Mouse (Mus musculus): Measurements from ENCODE around the gene Eya3. TPM values are rescaled to one million over a fixed set of nuclear protein-coding genes. Genes with fewer than 3 reads are reported as not detected.
A peak's percentile ranks its signal among the peaks of the same experiment; 100 is the strongest.
"Not testable (repeated sequence)": the region's sequence is repeated elsewhere in the genome, so short reads cannot be mapped to it uniquely, and the experiment has no call there.

Gene Eya3
- polyA plus RNA-seq, 1 experiment from 2014 or later, result 17.6 TPM

DNA sequence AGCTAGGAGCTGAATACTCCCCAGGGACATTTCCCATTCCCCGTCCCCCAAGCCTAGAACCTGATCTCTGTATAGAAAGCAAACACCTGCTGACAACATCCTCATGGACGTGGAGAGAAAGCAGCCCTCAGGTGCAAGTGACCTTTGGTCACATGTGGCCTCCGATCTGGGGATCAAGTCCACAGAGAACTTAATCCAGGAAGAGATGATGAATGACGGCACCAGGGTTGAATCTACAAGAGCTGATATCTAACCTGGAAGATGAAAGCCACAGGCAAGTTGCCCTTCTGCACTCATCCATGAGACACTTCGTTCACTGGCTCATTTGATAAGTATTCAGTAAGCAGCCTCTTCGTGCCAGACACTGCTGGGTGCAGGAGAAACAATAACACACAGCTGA, 123.8 kb downstream of the Eya3 start:
- DNase-seq (ENCODE audit: low read depth, low spot score) (no peak), ATAC-seq (no peak)
- ChIA-PET POLR2A (no interaction called here), CTCF (interaction anchor here (0.9 kb wide), 1 partner anchor 39 kb away, joined by 3 read pairs; no protein-coding TSS in a partner anchor)
- in situ Hi-C loops (cut with MboI; ENCODE audit: low pct_unique_long_range_greater_than_20kb), result no loop called here
- no peaks in the 10 kb centered on the region for H3K27me3 ChIP-seq
- no peak for TF ChIP-seq CTCF (IDR thresholded peaks at IDR 0.05)

DNA sequence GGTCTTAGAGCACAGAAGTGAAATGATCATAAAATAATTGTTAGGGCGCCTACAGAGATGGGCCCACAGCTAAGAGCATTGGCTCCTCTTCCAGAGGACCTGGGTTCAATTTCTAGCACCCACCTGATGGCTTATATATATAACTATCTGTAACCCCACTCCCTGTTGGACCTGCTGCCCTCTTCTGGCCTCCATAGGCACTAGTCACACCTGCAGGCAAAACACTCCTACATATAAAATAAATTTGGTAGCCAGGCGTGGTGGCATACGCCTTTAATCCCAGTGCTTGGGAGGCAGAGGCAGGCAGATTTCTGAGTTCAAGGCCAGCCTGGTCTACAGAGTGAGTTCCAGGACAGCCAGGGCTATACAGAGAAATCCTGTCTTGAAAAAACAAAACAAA, 124.3 kb downstream of the Eya3 start:
- TF ChIP-seq CTCF (IDR thresholded peaks at IDR 0.05), result peak; percentile 11
- CTCF ChIA-PET, result interaction anchor here (0.9 kb wide), 1 partner anchor 39 kb away, joined by 3 read pairs; no protein-coding TSS in a partner anchor
- in situ Hi-C loops (cut with MboI; ENCODE audit: low pct_unique_long_range_greater_than_20kb); DNase-seq (ENCODE audit: low read depth, low spot score); H3K27me3 ChIP-seq; POLR2A ChIA-PET; ATAC-seq: not testable (repeated sequence)

DNA sequence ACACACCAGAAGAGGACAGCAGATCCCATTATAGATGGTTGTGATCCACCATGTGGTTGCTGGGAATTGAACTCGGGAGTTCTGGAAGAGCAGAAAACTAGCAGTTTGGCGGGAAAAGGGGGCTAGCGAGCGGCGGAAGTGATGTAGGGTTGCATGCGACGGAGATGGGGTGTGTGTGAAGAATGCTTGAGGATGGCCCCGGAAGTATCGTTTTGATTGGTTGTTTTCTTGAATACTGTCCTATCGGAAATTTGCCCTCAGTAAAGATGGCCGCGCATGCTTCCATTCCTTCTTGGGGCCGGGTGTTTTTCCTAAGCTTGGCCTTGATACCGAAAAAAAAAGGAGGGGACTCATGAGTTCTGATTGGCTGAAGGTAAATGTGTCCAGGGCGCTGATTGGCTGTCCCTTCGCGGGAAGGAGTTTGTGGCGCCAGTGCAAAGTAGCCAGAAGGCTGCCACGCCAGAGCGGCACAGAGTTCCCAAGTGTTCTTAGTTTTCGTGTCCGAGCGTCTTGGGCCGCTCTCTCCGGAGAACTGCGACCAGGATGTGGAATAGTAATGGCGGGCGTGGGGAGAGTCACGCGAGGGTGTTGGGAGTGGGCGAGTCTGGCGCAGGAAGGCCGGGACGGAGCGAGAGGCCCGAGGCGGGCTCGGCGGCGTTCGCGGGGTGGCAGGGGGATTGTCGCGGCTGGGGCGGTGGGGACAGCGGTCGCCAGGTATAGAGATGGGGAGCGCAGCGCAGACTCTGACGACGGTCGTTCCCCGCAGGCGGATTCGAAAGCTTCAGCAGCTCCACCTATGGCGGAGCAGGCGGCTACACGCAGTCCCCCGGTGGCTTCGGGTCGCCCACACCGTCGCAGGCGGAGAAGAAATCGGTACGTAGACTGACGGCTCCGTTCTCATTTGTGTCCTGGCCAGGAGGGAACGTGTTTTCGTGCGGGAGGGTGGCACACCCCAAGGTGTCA, 129.4 kb downstream of the Eya3 start, which contains the start of gene Rpa2:
Rpa2 (plus strand) TSS at position 419 of the 963 bp plus-strand sequence.
- ChIA-PET POLR2A (interaction anchor here (0.5 to 0.8 kb wide), 2 partner anchors 9 to 36 kb away, joined by 3 read pairs; no protein-coding TSS in a partner anchor), CTCF (interaction anchor here (1.9 kb wide), 1 partner anchor 11 kb away, joined by 7 read pairs; the partner anchor contains the start of gene Smpdl3b)
- in situ Hi-C loops (cut with MboI; ENCODE audit: low pct_unique_long_range_greater_than_20kb), result no loop called here
- peak; percentile 99 for DNase-seq (ENCODE audit: low read depth, low spot score)
- no peak for TF ChIP-seq CTCF (IDR thresholded peaks at IDR 0.05)
- peak; percentile 74 for ATAC-seq
- H3K27me3 ChIP-seq, result no peaks in the 10 kb centered on the region

DNA sequence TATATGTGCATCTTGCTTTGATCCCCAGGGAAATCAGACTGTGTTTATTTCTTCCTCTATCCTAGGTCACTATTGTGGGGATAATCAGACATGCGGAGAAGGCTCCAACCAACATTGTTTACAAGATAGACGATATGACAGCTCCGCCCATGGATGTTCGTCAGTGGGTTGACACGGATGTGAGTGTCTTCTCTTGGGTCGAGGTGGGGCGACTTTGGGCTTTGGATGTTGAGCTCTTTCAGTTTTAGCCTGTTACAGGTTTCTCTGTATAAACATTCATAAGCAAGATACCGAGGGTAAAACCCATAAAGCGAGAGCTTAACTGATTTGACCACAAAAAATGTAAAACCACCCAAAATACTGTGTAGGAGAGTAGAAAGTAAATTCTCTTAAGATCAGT, 133.0 kb downstream of the Eya3 start:
- ATAC-seq, result no peak
- no peak for DNase-seq (ENCODE audit: low read depth, low spot score)
- H3K27me3 ChIP-seq, result no peaks in the 10 kb centered on the region
- ChIA-PET CTCF (interaction anchor here (1.2 to 1.3 kb wide), 2 partner anchors 9 to 53 kb away, joined by 3 read pairs; no protein-coding TSS in a partner anchor), POLR2A (no interaction called here)
- in situ Hi-C loops (cut with MboI; ENCODE audit: low pct_unique_long_range_greater_than_20kb), result no loop called here
- no peak for TF ChIP-seq CTCF (IDR thresholded peaks at IDR 0.05)

Other genes starting within 250 kb of the Eya3 start
- gene Phactr4, start 216.5 kb upstream of the Eya3 start, polyA plus RNA-seq (2021), result 60.4 TPM
- gene Med18, start 175.1 kb upstream of the Eya3 start, polyA plus RNA-seq (2021), result 6.3 TPM
- 22.4 TPM for gene Sesn2, start 128.5 kb upstream of the Eya3 start, polyA plus RNA-seq (2021)
- gene Atpif1, start 105.3 kb upstream of the Eya3 start, polyA plus RNA-seq (2021), result 393 TPM
- gene Dnajc8, start 103.4 kb upstream of the Eya3 start, polyA plus RNA-seq (2021), result 149 TPM
- gene Ptafr, start 74.9 kb upstream of the Eya3 start, polyA plus RNA-seq (2021), result not detected
- 2.9 TPM for gene Xkr8, start 93.6 kb downstream of the Eya3 start, polyA plus RNA-seq (2021)
- gene Smpdl3b, start 118.3 kb downstream of the Eya3 start, polyA plus RNA-seq (2021), result 14.1 TPM
- gene Rpa2, start 129.3 kb downstream of the Eya3 start, polyA plus RNA-seq (2021), result 15.5 TPM
- gene Themis2, start 157.4 kb downstream of the Eya3 start, polyA plus RNA-seq (2021), result not detected
- 52.8 TPM for gene Ppp1r8, start 204.2 kb downstream of the Eya3 start, polyA plus RNA-seq (2021)
- gene Stx12, start 245.5 kb downstream of the Eya3 start, polyA plus RNA-seq (2021), result 48.6 TPM